Mouse (Mus musculus) bone marrow, adult 2 months (tissue): ENCODE measurements around the gene 9130213A22Rik.

Experiments
- CTCF ChIP-seq: fragments of 200-500 bp; IDR thresholded peaks from 2 replicates; pipeline ENCODE4 v1.5.1; 2011; ENCODE audit warnings: low read length, control low read depth; ENCODE audit not compliant: control insufficient read depth, insufficient read depth
- POLR2A ChIP-seq: fragments of 200-500 bp; IDR thresholded peaks from 2 replicates; pipeline ENCODE4 v1.6.1; 2011; ENCODE audit warnings: low read depth, mild to moderate bottlenecking, control low read depth, low read length, borderline replicate concordance; ENCODE audit not compliant: control insufficient read depth

DNA sequence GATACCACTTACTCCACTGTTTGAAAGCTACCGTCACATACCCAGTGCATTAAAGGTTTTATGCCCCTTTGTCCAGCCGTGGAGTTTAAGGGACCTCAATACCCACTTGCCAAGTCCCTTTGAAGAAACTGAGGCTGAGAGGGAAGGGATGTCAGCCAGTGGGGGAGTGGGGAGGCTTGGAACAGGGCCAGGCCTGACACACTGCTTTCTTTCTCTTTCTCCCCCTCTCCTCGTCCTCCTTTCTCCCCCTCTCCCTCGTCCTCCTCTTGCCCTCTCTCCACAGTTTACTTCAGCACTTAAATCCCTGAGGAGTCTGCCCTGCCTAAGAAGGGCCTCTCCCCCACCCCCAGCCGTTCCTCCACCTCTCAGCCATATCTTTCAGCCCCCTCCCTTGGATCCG lies 32.0 kb downstream of the 9130213A22Rik start:
- TF ChIP-seq POLR2A = no peak
- no peak for TF ChIP-seq CTCF
